Mouse (Mus musculus) neural tube, embryonic 12.5 days (tissue): ENCODE results near the gene 1600014C10Rik. TPM values are rescaled to one million over a fixed set of nuclear protein-coding genes. Genes with fewer than 3 reads are reported as not detected.

Experiments used
- ATAC-seq: fragments of 200-750 bp; cut with Nextera tagmentation; 2 replicates; pipeline ENCODE4 v1.8.0; 2017; ENCODE audit warnings: low read depth, mild to moderate bottlenecking, moderate TSS enrichment, moderate library complexity; ENCODE audit not compliant: low FRiP score
- H3K27ac ChIP-seq: fragments of 300-500 bp; sonication (generic); 2 replicates; pipeline ENCODE4 v1.5.1; 2016
- H3K27me3 ChIP-seq: fragments of 300-500 bp; sonication (generic); replicated peaks from 2 replicates; pipeline ENCODE4 v1.6.1; 2016; ENCODE audit warnings: mild to moderate bottlenecking
- H3K36me3 ChIP-seq: fragments of 300-500 bp; sonication (generic); 2 replicates; pipeline ENCODE4 v1.6.1; 2016; ENCODE audit warnings: mild to moderate bottlenecking
- H3K4me1 ChIP-seq: fragments of 300-500 bp; sonication (generic); 2 replicates; pipeline ENCODE4 v1.6.1; 2016
- H3K4me2 ChIP-seq: fragments of 300-500 bp; sonication (generic); replicated peaks from 2 replicates; pipeline ENCODE4 v1.6.1; 2016; ENCODE audit warnings: mild to moderate bottlenecking
- H3K4me3 ChIP-seq: fragments of 300-500 bp; sonication (generic); 2 replicates; pipeline ENCODE4 v1.5.1; 2016
- H3K9ac ChIP-seq: fragments of 300-500 bp; sonication (generic); 2 replicates; pipeline ENCODE4 v1.6.1; 2016; ENCODE audit warnings: mild to moderate bottlenecking
- H3K9me3 ChIP-seq: fragments of 300-500 bp; sonication (generic); 2 replicates; pipeline ENCODE4 v1.6.1; 2016; ENCODE audit warnings: mild to moderate bottlenecking
- WGBS: fragments of 180-500 bp; shearing (Covaris S2); methylation state at CpG from one replicate; pipeline ENCODE4 v1.1.7; 2016; 5-methylcytosine and 5-hydroxymethylcytosine counted together
- polyA plus RNA-seq: library from polyadenylated mRNA; unstranded; fragments of >200 nt; fragmentation: Nextera tagmentation; extraction: Ambion mirVana; gene quantifications from 2 replicates; pipeline ENCODE4 v1.2.1, GENCODE M21; 2016

Gene 1600014C10Rik
- polyA plus RNA-seq, 1 experiment from 2014 or later, result 20.8 TPM

DNA sequence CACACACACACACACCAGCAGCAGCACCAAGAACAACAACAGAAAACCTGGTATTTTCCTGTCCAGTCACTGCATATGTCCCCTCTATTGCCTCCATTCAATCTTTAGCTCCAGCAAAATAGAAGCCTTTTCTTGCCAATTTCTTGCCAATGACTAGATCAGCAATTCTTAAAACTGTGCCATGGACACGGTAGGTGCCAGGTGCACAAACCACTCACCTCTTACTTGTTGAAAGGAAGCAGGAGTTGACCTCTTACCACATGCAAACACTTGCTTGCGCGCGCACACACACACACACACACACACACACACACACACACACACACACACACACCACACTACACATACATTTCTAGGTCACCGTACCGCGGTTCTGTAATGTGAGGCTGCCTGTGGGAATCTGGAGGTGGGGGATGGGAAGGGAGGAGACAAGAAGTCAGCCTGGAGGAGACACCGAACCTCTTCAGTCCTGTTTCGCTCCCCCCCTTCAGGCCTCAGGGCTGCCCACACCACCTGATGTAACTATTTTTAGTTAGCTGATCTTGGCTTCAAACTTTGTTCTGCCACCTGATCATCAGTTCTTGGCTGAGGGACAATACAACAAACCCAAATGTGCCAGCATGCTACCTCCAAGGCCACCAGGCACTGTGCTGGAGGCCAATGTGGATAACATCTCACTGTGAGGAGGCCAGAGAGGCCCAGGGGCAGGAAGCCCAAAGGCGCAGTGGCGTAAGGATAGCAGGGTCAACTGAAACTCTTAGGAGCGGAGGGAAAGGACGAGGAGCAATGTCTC lies 41.8 kb downstream of the 1600014C10Rik start:
- ATAC-seq, result no peak
- Histone ChIP-seq H3K4me2 (no peak overlapping the region), H3K4me1 (peaks cover 13% of the 10 kb centered on the region), H3K27ac (no peak overlapping the region), H3K9me3 (no peaks in the 10 kb centered on the region), H3K9ac (no peak overlapping the region), H3K36me3 (no peaks in the 10 kb centered on the region), H3K4me3 (no peak overlapping the region), H3K27me3 (no peaks in the 10 kb centered on the region)
- WGBS, result 90% methylated on average over 13 of the region's 13 CpGs

DNA sequence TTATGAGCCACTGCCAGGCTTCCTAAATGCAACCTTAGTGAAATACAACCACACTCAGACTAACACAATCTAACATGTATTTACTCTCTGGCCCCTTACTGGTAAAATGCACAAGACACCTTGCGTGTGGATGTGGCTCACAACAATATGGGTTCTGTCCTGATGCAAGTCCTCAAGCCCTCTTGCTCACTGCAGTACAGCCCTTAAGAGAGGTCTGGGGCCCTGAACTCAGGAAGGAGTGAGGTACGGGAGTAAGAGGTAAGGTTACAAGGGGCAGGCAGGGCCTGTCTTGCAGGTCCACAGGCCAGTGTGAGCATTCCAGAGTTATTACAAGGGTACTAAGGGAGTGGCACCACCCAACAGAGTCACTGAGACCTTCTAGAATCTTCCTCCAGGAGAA lies 43.2 kb downstream of the 1600014C10Rik start:
- no peaks in the 10 kb centered on the region for H3K27me3 ChIP-seq
- H3K9me3 ChIP-seq, result no peaks in the 10 kb centered on the region
- no peak overlapping the region for H3K27ac ChIP-seq
- no peaks in the 10 kb centered on the region for H3K36me3 ChIP-seq
- H3K4me3 ChIP-seq, result no peak overlapping the region
- ATAC-seq, result no peak
- no peak overlapping the region for H3K9ac ChIP-seq
- peak overlapping the region; percentile 83; the same call in 1 of the 2 replicates for H3K4me2 ChIP-seq
- H3K4me1 ChIP-seq, result peaks cover 13% of the 10 kb centered on the region
- 92% methylated on average over 2 of the region's 2 CpGs for WGBS

DNA sequence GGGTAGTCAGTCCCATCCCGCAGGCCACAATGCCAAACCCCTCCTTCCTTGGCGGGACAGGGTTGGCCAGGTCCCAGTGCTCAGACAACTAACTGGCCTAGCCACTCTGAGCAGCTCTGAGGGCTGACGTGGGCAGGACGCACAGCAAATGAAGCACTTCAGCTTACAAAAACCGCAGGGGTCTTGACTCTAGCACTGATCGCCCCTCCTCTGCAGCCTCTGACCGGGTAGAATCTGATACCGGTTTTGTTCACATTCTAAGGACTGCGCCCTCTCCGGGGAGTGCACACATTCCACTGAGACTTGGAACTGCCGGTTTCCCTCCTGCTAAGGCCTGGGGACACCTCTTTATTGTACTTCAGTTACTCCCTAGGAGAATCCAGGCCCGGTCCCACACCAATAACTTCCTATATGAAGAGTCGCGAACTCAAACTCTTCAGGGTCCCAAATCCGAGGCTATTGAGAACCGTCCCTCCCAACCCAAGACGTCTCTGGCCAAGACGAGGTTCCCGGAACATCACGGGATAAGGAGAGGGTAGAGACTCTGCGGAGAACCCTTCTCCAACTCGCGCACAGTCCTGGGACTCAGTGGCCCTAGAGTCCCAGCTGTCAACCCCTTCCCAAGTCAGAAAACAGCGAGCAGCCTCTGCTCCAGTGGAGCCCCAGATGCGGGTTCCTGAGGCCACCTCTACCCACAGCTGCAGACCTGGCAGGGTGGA lies 44.3 kb downstream of the 1600014C10Rik start:
- ATAC-seq, result peak; percentile 45

DNA sequence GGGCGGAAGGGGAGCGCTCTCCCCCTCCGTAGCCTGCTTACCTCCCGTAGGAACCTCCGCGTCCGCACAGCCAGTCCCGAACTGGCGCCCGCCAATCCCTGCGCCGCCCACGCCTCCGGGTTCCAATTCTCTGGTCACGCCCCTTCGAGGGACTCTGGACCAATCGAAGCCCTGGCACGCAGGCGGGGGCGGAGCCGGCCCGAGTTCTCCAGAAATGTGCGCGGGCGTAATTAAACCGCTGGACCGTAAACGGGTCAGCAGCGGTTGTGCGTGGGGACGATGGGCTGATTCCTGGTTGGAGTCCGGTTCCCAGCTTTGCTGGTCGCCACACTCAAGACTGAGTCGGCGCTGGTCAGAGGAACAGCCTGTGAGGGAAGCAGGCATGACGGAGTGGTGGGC lies 44.9 kb downstream of the 1600014C10Rik start, which contains the start of gene Plekhf1:
Gene Plekhf1, minus strand, starts transcription at position 117 of the 399 bp plus-strand sequence.
- H3K9ac ChIP-seq, result peak within 1 kb of the TSS; percentile 49
- peak within 1 kb of the TSS; percentile 49 for H3K4me3 ChIP-seq
- H3K36me3 ChIP-seq, result no peaks in the 10 kb centered on the region
- WGBS, result under 1% methylated on average over 36 of the region's 36 CpGs
- no peak within 1 kb of the TSS for H3K27ac ChIP-seq
- H3K4me1 ChIP-seq, result peaks cover 13% of the 10 kb centered on the region
- ATAC-seq, result peak; percentile 91
- no peaks in the 10 kb centered on the region for H3K9me3 ChIP-seq
- no peaks in the 10 kb centered on the region for H3K27me3 ChIP-seq
- H3K4me2 ChIP-seq, result peak within 1 kb of the TSS; percentile 83

More for the DNA sequence above, 44.3 kb downstream of the 1600014C10Rik start:
- Histone ChIP-seq H3K4me2 (peak overlapping the region; percentile 83), H3K27ac (no peak overlapping the region), H3K4me3 (peak overlapping the region; percentile 49), H3K27me3 (no peaks in the 10 kb centered on the region), H3K4me1 (peaks cover 13% of the 10 kb centered on the region), H3K9me3 (no peaks in the 10 kb centered on the region), H3K36me3 (no peaks in the 10 kb centered on the region), H3K9ac (peak overlapping the region; percentile 49)
- WGBS, result under 1% methylated on average over 25 of the region's 25 CpGs

DNA sequence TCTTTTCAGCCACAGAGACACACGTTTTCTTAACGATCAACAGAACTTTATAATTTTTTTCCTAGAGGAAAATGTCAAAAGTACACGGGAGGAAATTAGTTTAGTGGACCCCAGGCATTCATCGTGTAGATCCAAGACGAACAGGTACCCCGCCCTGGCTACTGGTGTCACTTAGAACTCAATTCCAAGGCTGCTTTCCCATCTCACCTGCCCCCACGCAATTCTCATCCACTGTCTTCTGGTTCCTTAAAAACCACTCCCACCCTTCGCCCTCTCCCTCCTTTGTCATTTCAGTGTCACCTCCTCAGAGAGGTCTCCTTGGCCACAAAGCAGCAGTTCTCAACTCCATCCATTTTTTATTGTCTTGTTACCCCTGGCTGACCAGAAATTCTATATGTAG lies 45.3 kb downstream of the 1600014C10Rik start:
- no peaks in the 10 kb centered on the region for H3K27me3 ChIP-seq
- H3K4me3 ChIP-seq, result peak overlapping the region; percentile 49; the same call in 1 of the 2 replicates
- no peak overlapping the region for H3K9ac ChIP-seq
- no peaks in the 10 kb centered on the region for H3K36me3 ChIP-seq
- no peak overlapping the region for H3K27ac ChIP-seq
- H3K4me2 ChIP-seq, result peak overlapping the region; percentile 83
- H3K4me1 ChIP-seq, result peaks cover 13% of the 10 kb centered on the region
- ATAC-seq, result peak; percentile 25; the same call in 1 of the 2 replicates
- H3K9me3 ChIP-seq, result no peaks in the 10 kb centered on the region
- WGBS, result 22% methylated on average over 8 of the region's 8 CpGs

DNA sequence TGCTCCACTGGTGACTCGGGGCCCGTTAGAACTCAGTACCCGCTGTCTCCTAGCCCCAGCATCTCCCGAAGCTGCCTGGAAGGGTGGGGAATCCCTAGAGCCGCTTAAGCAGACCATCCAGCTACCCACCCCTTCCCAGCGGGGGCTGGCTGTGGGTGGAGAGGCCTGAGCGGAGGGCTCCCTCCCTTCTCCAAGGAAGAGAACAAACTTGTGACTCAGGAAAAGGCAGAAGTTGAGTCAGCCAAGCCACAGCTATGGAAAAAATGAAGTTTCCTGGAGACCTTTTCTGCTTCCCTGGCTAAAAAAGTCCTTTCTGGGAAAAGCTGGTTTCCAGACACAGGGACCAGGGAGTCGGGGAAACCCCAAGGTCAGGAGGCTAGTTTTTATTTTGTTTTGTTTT lies 47.3 kb downstream of the 1600014C10Rik start:
- WGBS, result 23% methylated on average over 8 of the region's 8 CpGs
- Histone ChIP-seq H3K4me1 (peaks cover 13% of the 10 kb centered on the region), H3K4me2 (no peak overlapping the region), H3K27me3 (no peaks in the 10 kb centered on the region), H3K9ac (no peak overlapping the region), H3K36me3 (no peaks in the 10 kb centered on the region), H3K4me3 (no peak overlapping the region), H3K27ac (no peak overlapping the region), H3K9me3 (no peaks in the 10 kb centered on the region)
- no peak for ATAC-seq

DNA sequence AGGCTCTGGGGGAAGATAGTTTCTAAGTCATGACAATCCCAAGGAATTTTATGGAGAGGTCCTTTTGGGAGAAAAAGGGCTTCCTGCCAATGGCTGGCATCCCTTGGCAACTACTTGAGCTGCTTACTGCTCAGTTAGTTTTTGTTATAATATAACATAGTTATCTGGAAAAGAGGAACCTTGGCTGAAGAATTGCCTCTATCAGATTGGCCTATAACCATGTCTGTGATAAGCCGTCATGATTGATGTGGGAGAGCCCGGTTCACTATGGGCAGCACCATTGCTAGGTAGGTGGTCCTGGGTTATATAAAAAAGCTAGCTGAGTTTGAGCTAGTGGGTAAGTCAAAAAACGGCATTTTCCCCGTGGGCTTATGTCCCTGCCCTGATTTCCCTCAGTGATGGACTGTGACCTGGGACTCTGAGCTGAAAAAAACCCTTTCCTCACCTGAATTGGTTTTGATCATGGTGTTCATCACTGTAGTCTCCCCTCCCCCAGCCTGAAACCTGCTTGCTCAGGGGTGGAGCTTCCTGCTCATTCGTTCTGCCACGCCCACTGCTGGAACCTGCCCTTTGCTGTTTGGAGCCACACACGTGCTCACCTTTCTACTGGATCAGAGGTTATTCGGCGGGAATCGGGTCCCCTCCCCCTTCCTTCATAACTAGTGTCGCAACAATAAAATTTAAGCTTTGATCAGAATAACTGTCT lies 53.5 kb downstream of the 1600014C10Rik start:
- H3K9me3 ChIP-seq, result no peaks in the 10 kb centered on the region
- H3K4me1 ChIP-seq, result no peaks in the 10 kb centered on the region
- no peak overlapping the region for H3K9ac ChIP-seq
- 50% methylated on average over 11 of the region's 11 CpGs for WGBS
- no peaks in the 10 kb centered on the region for H3K27me3 ChIP-seq
- H3K36me3 ChIP-seq, result no peaks in the 10 kb centered on the region
- H3K4me3 ChIP-seq, result no peak overlapping the region
- no peak overlapping the region for H3K27ac ChIP-seq
- no peak for ATAC-seq
- no peak overlapping the region for H3K4me2 ChIP-seq

DNA sequence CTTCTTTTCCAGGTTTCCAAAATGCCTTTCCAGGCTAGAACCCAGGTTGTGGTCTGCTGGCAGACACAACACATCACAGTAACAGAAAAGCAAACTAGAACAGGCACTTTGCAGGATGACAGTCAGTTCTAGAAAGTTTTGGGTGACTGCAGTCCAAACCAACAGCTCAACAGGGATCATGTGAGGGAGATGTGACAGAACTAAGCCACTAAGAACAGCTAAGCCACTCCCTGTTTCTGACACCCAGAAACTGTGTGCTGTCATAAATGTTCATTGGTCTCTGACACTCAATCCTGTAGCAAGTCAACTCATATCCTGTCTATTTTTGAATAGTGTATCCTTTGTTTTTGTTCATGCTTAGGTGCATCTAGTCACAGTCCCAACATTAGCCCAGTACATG lies 54.1 kb downstream of the 1600014C10Rik start:
- no peak for ATAC-seq
- H3K9ac ChIP-seq, result no peak overlapping the region
- H3K36me3 ChIP-seq, result no peaks in the 10 kb centered on the region
- no peaks in the 10 kb centered on the region for H3K9me3 ChIP-seq
- no peak overlapping the region for H3K4me2 ChIP-seq
- no peak overlapping the region for H3K4me3 ChIP-seq
- H3K4me1 ChIP-seq, result no peaks in the 10 kb centered on the region
- H3K27me3 ChIP-seq, result no peaks in the 10 kb centered on the region
- no peak overlapping the region for H3K27ac ChIP-seq

DNA sequence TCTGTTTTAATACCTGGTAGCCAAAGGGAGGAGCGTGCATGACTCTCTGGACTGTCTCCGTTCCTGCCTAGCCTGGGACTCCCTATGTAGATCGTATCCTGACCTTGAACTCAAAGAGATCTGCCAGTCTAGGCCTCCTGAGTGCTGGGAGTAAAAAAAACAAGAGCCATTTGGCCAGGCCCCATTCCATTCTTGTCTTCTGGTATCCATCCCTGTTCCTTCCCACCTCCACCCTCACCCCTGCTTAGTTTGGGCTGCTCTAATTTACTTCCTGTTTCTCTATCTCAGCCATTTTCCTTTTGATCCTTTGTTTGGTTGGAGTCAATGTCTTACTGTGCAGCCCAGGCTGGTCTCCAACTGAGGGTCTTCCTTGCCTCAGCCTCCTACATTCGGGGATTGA lies 59.4 kb downstream of the 1600014C10Rik start:
- H3K36me3 ChIP-seq, result no peaks in the 10 kb centered on the region
- WGBS, result 86% methylated on average over 4 of the region's 4 CpGs
- no peak overlapping the region for H3K9ac ChIP-seq
- no peak overlapping the region for H3K4me3 ChIP-seq
- H3K27ac ChIP-seq, result no peak overlapping the region
- ATAC-seq, result no peak
- H3K27me3 ChIP-seq, result no peaks in the 10 kb centered on the region
- H3K4me1 ChIP-seq, result no peaks in the 10 kb centered on the region
- no peaks in the 10 kb centered on the region for H3K9me3 ChIP-seq
- no peak overlapping the region for H3K4me2 ChIP-seq

Other genes starting within 250 kb of the 1600014C10Rik start
- 42.6 and 45.5 TPM in 2 replicates for gene Uri1, start 159.7 kb upstream of the 1600014C10Rik start, polyA plus RNA-seq
- 40.9 and 41.2 TPM in 2 replicates for gene Ccne1, start 75.7 kb upstream of the 1600014C10Rik start, polyA plus RNA-seq
- gene Plekhf1, start 44.8 kb downstream of the 1600014C10Rik start, polyA plus RNA-seq, result 1.2 and 1.6 TPM in 2 replicates
- 80.0 and 85.4 TPM in 2 replicates for gene Pop4, start 88.2 kb downstream of the 1600014C10Rik start, polyA plus RNA-seq